Mouse (Mus musculus): ENCODE measurements at regions not wholly inside any gene's neighbourhood (a gene's known extent, or its start where the extent isn't known, plus 50 kb on each side); places are given as distances from the start of the nearest gene placed in this dataset.
A peak's percentile ranks its signal among the peaks of the same experiment; 100 is the strongest.

GRCm38 (mm10) chr5:111835737-111836667, 102.3 kb downstream of the Gm26897 start:
- DNase-seq (ENCODE audit: low spot score in 2 of 2): no peak

GRCm38 (mm10) chr5:111836668-111837234, 103.0 kb downstream of the Gm26897 start:
- DNase-seq (ENCODE audit: low spot score in 2 of 2): no peak

- DNase-seq (ENCODE audit: low spot score in 2 of 2): no peak
Measured at GRCm38 (mm10) chr5:111842461-111842860, 108.7 kb downstream of the Gm26897 start.

- DNase-seq (ENCODE audit: low spot score in 2 of 2): no peak
Measured at GRCm38 (mm10) chr5:111843622-111844239, 110.0 kb downstream of the Gm26897 start.

DNA sequence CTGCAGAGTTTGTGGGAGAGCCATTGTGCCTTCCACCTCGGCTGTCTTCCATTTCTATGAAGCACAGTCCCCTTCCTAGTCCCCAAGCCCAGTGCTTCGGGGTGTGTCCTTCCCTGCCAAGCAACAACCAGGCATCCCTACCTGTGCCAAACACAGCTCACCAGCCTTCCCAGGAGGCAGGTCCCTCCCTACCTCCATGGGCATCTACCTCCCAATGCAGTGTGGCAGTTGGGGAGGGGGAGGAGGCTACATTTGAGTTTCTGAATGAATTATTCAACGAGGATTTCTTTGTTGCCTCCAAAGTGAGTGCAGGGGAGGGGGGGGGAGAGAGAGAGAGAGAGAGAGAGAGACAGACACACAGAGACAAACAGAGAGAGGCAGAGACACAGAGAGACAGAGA, 110.8 kb downstream of the Gm26897 start:
- no peak for DNase-seq (ENCODE audit: low spot score in 2 of 2)

DNA sequence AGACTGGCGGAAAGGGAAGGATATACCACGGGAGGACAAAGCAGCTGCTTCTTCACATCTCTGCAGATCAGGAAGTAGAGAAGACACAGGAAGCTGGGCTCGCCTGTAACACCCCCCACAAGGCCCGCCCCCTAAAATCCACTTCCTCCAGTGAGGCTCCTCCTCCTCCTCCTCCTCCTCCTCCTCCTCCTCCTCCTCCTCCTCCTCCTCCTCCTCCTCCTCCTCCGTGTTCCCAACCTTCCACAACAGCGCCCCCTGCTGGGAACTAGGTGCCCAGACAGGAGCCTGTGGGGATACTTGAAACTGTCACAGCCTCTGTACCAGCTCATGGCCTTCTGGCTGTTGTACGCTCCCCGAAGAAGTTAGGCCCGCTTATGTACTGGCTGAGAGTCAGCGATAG, 115.2 kb downstream of the Gm26897 start:
- no peak for DNase-seq (ENCODE audit: low spot score in 2 of 2)

- no peak for DNase-seq (ENCODE audit: low spot score in 2 of 2)
Measured at GRCm38 (mm10) chr5:111852682-111853081, 119.0 kb downstream of the Gm26897 start.

DNA sequence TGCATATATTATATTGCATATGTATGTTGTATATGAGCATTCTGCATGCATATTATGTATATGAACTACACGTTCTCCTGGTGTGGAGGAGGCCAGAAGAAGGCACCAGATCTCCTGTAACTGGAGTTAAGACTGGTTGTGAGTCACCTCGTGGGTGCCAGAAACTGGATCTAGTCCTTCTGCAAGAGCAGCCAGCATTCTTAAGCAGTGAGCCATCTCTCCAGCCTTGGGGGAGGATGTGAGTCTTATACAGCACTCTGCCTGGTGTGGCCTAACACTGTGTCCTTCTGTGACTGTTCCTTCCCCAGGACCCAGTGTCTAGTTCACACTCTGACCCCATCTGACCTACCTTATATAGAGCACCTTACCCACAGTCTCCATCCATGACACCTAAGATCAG, 121.6 kb downstream of the Gm26897 start:
- DNase-seq (ENCODE audit: low spot score in 2 of 2): no peak

DNA sequence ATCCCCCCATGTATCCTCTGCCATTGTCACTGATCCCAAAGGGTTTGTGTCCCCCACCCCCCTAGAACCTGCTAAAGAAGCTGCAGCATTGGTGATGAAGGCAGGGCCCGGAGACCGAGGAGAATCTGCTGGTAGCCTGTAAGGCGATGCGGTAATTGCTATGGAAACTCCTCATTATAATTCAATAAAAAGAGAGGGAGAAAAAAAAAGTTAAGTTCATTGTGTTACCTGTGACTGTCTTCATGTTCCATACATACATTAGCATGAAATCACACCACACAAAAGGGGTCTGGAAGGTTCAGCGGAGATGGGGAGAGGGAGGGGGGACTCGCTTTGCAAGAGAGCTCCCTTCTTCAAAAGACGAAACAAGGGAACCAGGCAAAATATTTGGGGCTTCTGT, 123.5 kb downstream of the Gm26897 start:
- DNase-seq (ENCODE audit: low spot score in 2 of 2): no peak

DNA sequence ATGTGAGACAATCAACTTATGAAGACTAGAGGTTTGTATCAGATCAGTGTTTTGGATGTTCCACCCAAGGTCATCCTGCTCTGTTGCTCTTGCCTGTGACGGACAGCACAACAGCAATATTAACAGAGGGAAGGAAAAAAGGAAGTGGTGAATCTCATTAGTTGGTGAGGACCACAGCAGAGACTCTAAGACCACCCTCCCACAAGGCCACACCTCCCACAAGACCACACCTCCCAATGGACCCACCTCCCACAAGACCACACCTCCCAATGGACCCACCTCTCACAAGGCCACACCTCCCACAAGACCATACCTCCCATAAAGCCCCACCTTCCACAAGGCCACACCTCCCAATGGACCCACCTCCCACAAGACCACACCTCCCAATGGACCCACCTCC, 126.7 kb downstream of the Gm26897 start:
- no peak for DNase-seq (ENCODE audit: low spot score in 2 of 2)

- no peak for DNase-seq (ENCODE audit: low spot score in 2 of 2)
Measured at GRCm38 (mm10) chr5:111862331-111862730, 128.6 kb downstream of the Gm26897 start.

GRCm38 (mm10) chr5:111863922-111864321, 130.2 kb downstream of the Gm26897 start:
- no peak for DNase-seq (ENCODE audit: low spot score in 2 of 2)

- no peak for DNase-seq (ENCODE audit: low spot score in 2 of 2)
Measured at GRCm38 (mm10) chr5:111864606-111865005, 130.9 kb downstream of the Gm26897 start.

GRCm38 (mm10) chr5:111869011-111869410, 135.3 kb downstream of the Gm26897 start:
- DNase-seq (ENCODE audit: low spot score in 2 of 2): no peak

DNA sequence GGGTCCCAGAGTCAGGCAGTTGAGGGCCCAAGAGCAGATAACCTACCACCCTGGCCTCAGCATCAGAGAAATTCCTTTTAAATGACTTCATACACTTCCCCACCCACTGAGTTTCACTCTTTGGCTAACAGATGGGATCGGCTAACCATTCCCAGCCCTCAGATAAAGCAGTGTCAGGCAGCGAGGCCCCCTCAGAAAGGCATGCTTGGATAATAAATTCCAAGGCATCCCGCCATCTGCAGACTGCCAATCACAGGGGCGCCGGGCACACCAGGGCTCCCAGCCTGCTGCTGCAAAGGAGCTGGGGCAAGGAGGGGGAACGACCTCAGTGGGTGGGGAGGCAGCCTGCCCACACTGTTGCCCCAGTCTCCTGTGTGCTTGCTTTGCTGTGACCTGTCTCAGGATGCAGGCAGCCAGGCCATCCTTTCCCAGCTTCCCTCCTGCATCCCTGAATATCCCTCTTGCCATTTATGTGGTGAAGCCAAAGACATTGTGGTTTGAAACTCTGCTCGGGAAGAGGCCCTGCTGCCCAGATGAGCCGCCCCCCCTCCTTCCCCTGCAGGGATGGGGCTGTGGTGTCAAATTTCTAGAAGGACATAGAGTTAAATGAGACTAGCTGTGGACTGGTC, 143.6 kb downstream of the Gm26897 start:
- peak; percentile 30 to 53 for DNase-seq (ENCODE audit: low spot score in 2 of 2)

DNA sequence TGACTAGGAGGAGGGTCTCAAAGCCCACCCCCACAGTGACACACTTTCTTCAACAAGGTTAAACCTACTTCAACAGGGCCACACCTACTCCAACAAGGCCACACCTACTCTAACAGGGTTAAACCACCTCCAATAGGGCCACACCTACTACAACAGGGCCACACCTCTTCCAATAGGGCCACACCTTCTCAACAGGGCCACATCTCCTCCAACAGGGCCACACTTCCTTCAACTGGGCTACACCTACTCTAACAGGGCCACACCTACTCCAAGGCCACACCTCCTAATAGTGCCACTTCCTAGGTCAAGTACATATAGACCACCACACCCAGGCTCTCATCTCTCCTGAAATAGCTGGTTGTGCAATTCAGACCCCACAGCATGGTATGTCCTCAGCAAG, 145.3 kb downstream of the Gm26897 start:
- DNase-seq (ENCODE audit: low spot score in 2 of 2): no peak

DNA sequence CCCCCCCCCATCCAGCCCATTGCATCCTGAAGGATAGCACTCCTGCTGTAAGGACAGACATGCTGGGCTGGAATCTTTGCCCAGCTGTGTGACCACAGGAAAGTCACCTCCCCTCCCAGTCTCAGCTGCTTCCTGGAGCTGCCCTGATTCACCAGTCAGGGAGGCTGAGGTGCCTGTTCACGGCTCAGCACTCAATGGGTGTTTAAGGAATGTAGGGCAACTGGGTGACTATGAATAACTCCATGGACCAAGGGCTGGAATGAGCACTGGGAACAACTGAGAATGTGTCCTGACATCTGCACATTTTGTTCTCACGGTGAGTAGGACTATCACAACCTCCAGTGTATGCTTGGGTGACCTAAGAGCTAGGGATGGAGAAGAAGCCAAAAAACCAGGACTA, 146.5 kb downstream of the Gm26897 start:
- DNase-seq (ENCODE audit: low spot score in 2 of 2): peak; percentile 27 to 50

- DNase-seq (ENCODE audit: low spot score in 2 of 2): peak; percentile 71 to 81
Measured at GRCm38 (mm10) chr5:111881517-111881916, 147.8 kb downstream of the Gm26897 start.

DNA sequence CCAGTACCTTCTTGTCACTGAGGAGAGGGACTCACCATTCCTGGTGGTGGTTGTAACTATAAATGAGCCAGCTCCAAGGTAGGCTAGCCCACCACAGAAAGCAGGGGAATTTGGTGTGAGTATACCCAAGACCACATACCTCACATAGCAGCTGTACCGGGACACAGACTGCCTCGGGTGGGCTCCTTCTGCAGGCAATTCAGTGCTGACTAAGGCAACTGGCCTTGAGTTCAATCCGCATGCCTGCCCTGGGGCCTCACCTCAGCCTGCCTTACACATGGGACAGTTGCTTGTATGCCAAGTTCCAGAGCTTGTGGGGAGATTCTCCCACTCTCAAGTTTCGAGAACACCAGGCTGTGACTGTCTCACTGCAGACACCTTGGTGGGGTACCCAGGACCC, 153.6 kb downstream of the Gm26897 start:
- no peak for DNase-seq (ENCODE audit: low spot score in 2 of 2)

DNA sequence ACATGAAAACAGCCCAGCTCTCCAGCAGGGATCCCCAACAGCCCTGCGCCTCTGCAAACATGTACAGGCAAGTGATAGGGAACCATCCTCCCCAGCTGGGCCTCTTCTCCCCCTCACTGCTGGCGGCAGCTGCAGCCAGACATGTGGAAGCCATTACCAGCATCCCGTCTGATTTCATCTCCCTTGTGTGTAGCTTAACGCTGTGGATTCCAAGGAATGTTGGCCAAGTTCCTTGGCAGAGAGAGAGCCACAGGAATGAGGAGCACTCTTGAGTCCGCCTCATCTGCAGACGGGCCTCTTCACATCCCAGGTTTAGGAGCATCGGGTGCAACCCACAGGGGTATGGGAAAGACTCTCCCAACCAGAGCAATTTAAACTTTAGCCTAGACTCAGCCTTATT, 157.1 kb downstream of the Gm26897 start:
- peak; percentile 91 for DNase-seq (ENCODE audit: low spot score in 2 of 2)

DNA sequence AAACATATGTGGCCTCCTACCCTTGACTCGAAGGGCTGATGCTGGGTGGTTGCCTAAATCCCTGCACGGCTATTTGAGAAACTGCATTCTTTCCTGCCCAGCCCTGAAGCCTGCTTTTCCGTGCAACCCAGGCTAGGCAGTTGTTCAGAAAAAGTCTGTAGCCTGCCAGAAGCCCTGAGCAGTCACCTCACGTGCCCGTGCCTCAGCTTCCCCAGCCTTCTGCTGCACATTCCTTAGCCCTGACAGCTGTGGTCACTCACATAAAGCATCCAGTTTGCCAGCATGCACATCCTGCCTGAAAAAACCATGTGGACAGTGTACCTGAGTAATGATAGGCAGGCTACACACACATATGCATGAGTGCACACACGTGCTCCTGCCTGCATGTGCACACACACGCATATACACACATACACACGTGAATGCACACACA, 157.6 kb downstream of the Gm26897 start:
- DNase-seq (ENCODE audit: low spot score in 2 of 2): peak; percentile 77

GRCm38 (mm10) chr5:111892956-111893355, 159.2 kb downstream of the Gm26897 start:
- no peak for DNase-seq (ENCODE audit: low spot score in 2 of 2)
